Mouse (Mus musculus): ENCODE data around the gene Slc6a6. TPM values are rescaled to one million over a fixed set of nuclear protein-coding genes. Genes with fewer than 3 reads are reported as not detected.

Slc6a6 gene
- polyA plus RNA-seq, 1 experiment: 96.3 TPM

- DNase-seq (ENCODE audit: low read depth): no peak
- TF ChIP-seq POLR2A (IDR thresholded peaks at IDR 0.05; ENCODE audit: borderline replicate concordance, extremely low read depth, insufficient read depth, insufficient read length, poor library complexity, severe bottlenecking): no peak
- no peak for TF ChIP-seq CTCF (IDR thresholded peaks at IDR 0.05; ENCODE audit: borderline replicate concordance, extremely low read depth, insufficient read depth, insufficient read length)
These were observed 9.0 kb upstream of the Slc6a6 start for GRCm38 (mm10) chr6:91674757-91675350.

GRCm38 (mm10) chr6:91678506-91679094, 5.3 kb upstream of the Slc6a6 start:
- DNase-seq (ENCODE audit: low read depth): no peak
- TF ChIP-seq CTCF (IDR thresholded peaks at IDR 0.05; ENCODE audit: borderline replicate concordance, extremely low read depth, insufficient read depth, insufficient read length) (no peak), POLR2A (IDR thresholded peaks at IDR 0.05; ENCODE audit: borderline replicate concordance, extremely low read depth, insufficient read depth, insufficient read length, poor library complexity, severe bottlenecking) (no peak)

- DNase-seq (ENCODE audit: low read depth): peak; percentile 70
- TF ChIP-seq POLR2A (IDR thresholded peaks at IDR 0.05; ENCODE audit: borderline replicate concordance, extremely low read depth, insufficient read depth, insufficient read length, poor library complexity, severe bottlenecking) (no peak), CTCF (IDR thresholded peaks at IDR 0.05; ENCODE audit: borderline replicate concordance, extremely low read depth, insufficient read depth, insufficient read length) (no peak)
These were observed 4.7 kb upstream of the Slc6a6 start for GRCm38 (mm10) chr6:91679095-91679577.

GRCm38 (mm10) chr6:91679716-91680115, 4.1 kb upstream of the Slc6a6 start:
- DNase-seq (ENCODE audit: low read depth): no peak
- no peak for TF ChIP-seq POLR2A (IDR thresholded peaks at IDR 0.05; ENCODE audit: borderline replicate concordance, extremely low read depth, insufficient read depth, insufficient read length, poor library complexity, severe bottlenecking)
- TF ChIP-seq CTCF (IDR thresholded peaks at IDR 0.05; ENCODE audit: borderline replicate concordance, extremely low read depth, insufficient read depth, insufficient read length): no peak

GRCm38 (mm10) chr6:91681841-91682240, 2.0 kb upstream of the Slc6a6 start:
- no peak for TF ChIP-seq CTCF (IDR thresholded peaks at IDR 0.05; ENCODE audit: borderline replicate concordance, extremely low read depth, insufficient read depth, insufficient read length)
- no peak for DNase-seq (ENCODE audit: low read depth)

GRCm38 (mm10) chr6:91683121-91683520, 732 bp upstream of the Slc6a6 start:
- DNase-seq (ENCODE audit: low read depth): peak; percentile 45
- TF ChIP-seq CTCF (IDR thresholded peaks at IDR 0.05; ENCODE audit: borderline replicate concordance, extremely low read depth, insufficient read depth, insufficient read length): no peak
- no peak for TF ChIP-seq POLR2A (IDR thresholded peaks at IDR 0.05; ENCODE audit: borderline replicate concordance, extremely low read depth, insufficient read depth, insufficient read length, poor library complexity, severe bottlenecking)

- TF ChIP-seq POLR2A (IDR thresholded peaks at IDR 0.05; ENCODE audit: borderline replicate concordance, extremely low read depth, insufficient read depth, insufficient read length, poor library complexity, severe bottlenecking) (no peak), CTCF (IDR thresholded peaks at IDR 0.05; ENCODE audit: borderline replicate concordance, extremely low read depth, insufficient read depth, insufficient read length) (no peak)
- DNase-seq (ENCODE audit: low read depth): peak; percentile 64
These were observed 599 bp downstream of the Slc6a6 start for GRCm38 (mm10) chr6:91684474-91684829.

GRCm38 (mm10) chr6:91684831-91685532, 1.1 kb downstream of the Slc6a6 start:
- no peak for TF ChIP-seq CTCF (IDR thresholded peaks at IDR 0.05; ENCODE audit: borderline replicate concordance, extremely low read depth, insufficient read depth, insufficient read length)
- TF ChIP-seq POLR2A (IDR thresholded peaks at IDR 0.05; ENCODE audit: borderline replicate concordance, extremely low read depth, insufficient read depth, insufficient read length, poor library complexity, severe bottlenecking): no peak
- peak; percentile 20 for DNase-seq (ENCODE audit: low read depth)

GRCm38 (mm10) chr6:91685533-91685883, 1.7 kb downstream of the Slc6a6 start:
- TF ChIP-seq POLR2A (IDR thresholded peaks at IDR 0.05; ENCODE audit: borderline replicate concordance, extremely low read depth, insufficient read depth, insufficient read length, poor library complexity, severe bottlenecking) (no peak), CTCF (IDR thresholded peaks at IDR 0.05; ENCODE audit: borderline replicate concordance, extremely low read depth, insufficient read depth, insufficient read length) (no peak)
- DNase-seq (ENCODE audit: low read depth): peak; percentile 51

GRCm38 (mm10) chr6:91685896-91686295, 2.0 kb downstream of the Slc6a6 start:
- no peak for DNase-seq (ENCODE audit: low read depth)
- TF ChIP-seq POLR2A (IDR thresholded peaks at IDR 0.05; ENCODE audit: borderline replicate concordance, extremely low read depth, insufficient read depth, insufficient read length, poor library complexity, severe bottlenecking) (no peak), CTCF (IDR thresholded peaks at IDR 0.05; ENCODE audit: borderline replicate concordance, extremely low read depth, insufficient read depth, insufficient read length) (no peak)

GRCm38 (mm10) chr6:91686597-91686996, 2.7 kb downstream of the Slc6a6 start:
- DNase-seq (ENCODE audit: low read depth): peak; percentile 59
- no peak for TF ChIP-seq CTCF (IDR thresholded peaks at IDR 0.05; ENCODE audit: borderline replicate concordance, extremely low read depth, insufficient read depth, insufficient read length)
- no peak for TF ChIP-seq POLR2A (IDR thresholded peaks at IDR 0.05; ENCODE audit: borderline replicate concordance, extremely low read depth, insufficient read depth, insufficient read length, poor library complexity, severe bottlenecking)

- no peak for DNase-seq (ENCODE audit: low read depth)
- no peak for TF ChIP-seq POLR2A (IDR thresholded peaks at IDR 0.05; ENCODE audit: borderline replicate concordance, extremely low read depth, insufficient read depth, insufficient read length, poor library complexity, severe bottlenecking)
- no peak for TF ChIP-seq CTCF (IDR thresholded peaks at IDR 0.05; ENCODE audit: borderline replicate concordance, extremely low read depth, insufficient read depth, insufficient read length)
These were observed 4.2 kb downstream of the Slc6a6 start for GRCm38 (mm10) chr6:91688021-91688420.

Measured in brain, embryonic 14.5 days (tissue).